Mouse (Mus musculus) G1E (cell line): ENCODE data around the gene Prkrip1.

Experiments
- CTCF ChIP-seq: IDR thresholded peaks from 2 replicates; pipeline ENCODE4 v1.5.1; 2012; ENCODE audit warnings: low read depth, low read length, inconsistent platforms, mixed read lengths
- TAL1 ChIP-seq: conservative IDR thresholded peaks from 2 replicates; pipeline ENCODE4 v1.6.1; 2012; ENCODE audit warnings: low read depth, low read length, inconsistent platforms, mixed read lengths

- no peak for TF ChIP-seq CTCF
- TF ChIP-seq TAL1, result no peak
Observed at GRCm38 (mm10) chr5:136218585-136218984, 19.8 kb upstream of the Prkrip1 start.
